Mouse (Mus musculus) B cell, adult 2 months (primary cell): ENCODE measurements around the gene Rab5a.
"Not testable (repeated sequence)": the region's sequence is repeated elsewhere in the genome, so short reads cannot be mapped to it uniquely, and the experiment has no call there.

Experiments
- DNase-seq, 2 experiments: peaks; one replicate each; pipeline ENCODE4 v3.0.0; 2022

Rab5a gene

DNA sequence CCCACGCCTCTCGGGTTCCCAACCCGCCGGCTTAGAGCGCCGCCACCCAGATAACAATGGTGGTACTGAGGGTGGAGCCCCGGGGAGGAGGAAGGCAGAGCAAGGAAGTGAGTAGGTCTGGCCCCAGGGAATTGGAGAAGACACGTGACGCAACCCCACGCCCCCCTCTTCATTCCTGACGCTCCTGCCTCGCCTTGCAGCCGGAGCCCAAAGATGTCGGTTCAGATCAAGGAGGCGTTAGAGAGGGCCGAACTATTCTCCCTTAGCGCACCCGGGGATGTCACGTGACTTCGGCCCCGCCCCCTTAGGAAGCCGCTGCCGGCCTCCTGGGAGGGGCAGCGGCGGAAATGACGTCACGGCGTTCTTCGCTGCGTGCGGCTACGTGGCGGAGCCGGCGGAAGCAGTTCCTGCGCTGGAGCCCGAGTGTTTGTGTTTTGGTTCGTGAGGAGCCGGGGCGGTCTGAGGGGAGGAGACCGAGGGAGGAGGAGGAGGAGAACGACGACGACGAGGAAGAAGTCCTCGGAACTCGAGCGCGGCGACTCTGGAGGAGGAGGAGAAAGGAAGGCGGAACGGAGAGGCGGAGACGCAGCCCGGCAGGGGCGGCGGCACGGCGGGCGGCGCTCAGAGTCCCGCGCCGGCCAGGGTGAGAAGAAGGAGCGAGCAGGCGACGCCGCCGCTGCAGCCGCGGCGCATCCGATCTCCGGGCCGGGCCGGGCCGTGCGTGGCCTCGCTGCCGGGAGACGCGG, at the start of gene Rab5a:
Gene Rab5a, plus strand, starts transcription at position 377 of the 746 bp plus-strand sequence.
- peak; percentile 100 for DNase-seq

DNA sequence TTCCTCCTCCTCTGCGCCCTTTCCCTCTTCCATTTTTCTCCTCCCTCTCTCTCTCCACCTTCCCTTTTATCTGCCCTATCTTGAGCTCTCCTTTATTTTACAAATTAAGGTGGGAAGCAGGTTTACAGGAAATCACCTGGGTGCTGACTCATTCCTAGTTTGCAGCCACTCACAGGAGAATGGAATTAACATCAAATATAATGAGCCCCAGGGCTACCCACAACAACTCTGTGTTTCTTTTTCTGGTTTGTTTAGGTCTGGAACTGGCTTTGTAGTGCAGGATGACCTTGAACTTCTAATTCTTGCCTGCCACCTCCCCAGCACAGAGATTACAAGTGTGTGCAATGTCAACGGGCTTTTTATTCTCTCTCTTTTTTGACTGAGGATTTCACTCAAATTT, 22.9 kb upstream of the Rab5a start:
- no peak for DNase-seq

DNA sequence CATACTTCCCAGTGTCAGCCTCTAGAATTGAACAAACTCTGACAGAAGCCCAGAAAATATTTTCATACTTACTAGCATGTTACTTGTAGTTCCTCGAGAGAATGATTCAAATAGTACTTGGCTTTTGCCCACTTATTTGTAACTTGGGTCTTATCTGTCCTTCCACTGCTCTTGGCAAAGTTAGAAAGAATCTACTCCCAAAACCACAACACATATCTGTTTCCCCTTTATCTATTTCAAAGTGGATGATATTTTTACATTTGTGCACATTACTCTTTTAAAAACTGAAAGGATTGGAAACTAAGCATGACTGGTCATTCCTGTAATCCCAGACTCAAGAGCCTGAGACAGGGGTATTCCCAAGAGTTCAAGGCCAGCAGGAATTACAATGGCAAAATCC, 22.3 kb upstream of the Rab5a start:
- no peak for DNase-seq

DNA sequence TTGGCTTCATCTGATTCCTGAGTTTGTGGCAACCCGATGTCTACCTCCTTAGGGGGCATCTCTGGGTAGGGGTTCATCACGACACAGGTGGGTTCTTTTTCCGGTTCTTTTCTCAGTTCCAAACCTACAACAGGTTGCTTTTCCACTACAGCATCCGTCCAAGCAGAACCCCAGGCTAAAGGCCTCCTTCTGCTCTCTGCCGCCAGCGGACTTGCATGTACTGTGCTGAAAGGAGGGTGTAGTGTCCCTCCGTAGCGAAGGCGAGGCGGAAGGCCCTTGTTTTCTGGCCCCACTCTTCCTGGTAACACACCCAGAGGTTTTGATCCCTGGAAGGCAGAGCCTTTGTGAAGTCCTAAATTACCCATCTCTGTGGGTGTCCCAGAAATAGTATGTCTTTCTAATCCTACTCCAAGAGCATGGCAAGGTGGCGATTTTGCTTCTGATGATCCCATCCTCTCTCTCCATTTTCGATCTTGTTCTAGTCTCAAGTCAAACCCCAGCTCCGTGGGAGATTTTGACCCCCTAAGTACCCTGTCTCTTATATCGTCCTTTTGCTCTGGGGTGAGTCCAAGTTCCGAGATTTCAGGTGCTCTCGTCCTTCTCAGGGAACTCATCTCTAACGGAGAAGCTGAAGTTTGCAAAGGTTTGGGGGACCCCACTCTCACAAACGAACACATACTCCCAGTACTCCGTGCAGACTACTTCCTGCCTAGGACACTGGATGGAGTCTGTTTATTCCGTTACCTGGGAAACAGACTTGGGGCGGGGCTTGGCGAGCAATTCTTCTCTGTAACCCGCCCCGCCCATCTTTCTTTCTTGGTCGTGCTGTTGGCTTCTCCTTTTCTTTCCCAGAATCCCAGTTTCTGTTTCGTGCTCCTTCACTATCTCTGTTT, 16.2 kb upstream of the Rab5a start, which contains the start of gene Efhb:
Gene Efhb, minus strand, starts transcription at position 719 of the 893 bp plus-strand sequence.
- DNase-seq = peak; percentile 55 to 63

DNA sequence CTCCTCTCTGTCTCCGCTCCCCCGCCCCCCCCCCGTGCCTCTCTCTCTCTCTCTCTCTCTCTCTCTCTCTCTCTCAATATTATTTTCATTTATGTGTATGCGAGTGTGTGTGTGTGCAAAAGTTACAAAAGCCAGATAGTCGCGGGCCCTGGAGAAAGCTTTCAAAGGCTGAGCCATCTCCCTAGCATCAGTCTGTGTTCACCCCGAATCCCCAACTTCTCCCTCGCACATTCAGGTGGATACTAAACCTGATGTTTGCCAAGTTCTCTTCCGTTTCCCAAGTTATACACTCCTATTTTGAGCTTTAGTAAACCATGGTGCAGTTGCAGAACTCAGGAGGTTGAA, 15.6 kb upstream of the Rab5a start:
- no peak for DNase-seq

DNA sequence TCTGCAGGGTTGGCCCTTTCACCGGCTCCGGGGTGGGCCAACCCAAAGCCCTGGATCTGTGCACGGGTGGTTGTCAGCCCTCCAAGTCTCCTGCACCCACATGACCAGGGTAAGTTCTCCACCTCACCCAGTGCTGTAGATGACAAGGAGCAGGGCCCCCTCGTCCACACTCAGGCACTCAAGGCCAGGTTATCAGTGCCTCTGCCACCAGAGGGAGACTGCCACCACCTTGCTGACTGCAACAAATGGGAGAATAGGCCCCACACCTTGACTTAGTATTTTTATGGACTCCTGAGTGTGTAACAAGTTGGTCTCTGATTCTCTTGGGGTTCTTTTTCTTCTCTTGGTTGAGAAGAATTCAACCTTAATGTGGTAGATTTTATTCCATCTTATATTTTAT, 13.5 kb upstream of the Rab5a start:
- peak; percentile 22 to 30 for DNase-seq

DNA sequence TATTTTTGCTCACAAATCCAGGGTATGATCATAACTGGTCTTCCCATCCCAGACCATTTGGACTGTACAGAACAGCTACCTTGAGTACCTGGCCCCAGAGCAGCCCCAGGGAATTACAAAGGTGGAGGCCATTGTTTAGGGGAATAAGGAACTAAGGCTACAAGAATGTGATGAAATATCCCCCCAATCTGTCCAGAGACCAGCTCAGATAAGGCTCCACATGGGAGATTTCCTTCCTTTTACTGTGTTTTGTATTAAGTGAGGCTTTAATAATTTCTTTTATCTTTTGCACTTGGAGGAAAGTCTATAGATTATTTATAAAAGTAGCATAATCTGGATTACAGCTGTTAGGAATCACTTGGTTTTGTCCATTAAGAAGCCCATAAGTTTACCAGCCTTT, 10.3 kb upstream of the Rab5a start:
- DNase-seq = no peak

DNA sequence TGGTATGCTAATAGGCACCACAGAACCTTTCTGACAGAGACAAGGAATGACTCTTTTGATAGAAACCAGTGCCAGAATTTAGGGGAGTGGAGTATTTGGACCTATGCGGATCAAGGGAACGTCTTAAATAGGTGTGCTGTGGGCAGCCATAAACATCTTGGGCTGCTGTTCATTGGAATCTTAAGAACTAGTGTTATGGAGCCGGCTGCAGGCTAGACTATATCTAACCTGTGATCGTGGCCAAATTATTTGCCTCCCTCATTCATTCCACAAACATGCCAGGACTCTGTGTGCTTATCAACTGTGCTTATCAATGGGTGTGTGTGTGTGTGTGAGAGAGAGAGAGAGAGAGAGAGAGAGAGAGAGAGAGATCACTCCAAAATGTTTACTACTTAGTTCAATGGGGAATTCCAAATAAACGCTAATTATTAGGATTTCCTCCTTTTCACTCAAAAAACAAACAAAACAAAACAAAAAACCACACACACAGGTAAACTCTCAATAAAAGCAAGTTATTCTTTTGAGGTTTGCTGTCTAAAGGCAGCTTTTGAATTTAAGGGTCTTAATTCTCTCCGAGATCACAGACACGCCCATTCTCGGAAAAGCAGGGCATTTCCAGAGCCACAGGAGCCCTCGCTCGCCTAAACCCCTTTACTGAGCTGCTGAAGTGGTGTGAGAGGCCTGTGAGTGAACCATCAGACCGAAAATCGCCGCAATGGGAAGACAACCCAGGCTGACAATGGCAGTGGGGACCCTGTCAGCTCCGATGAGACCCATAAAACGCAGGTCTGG, 772 bp upstream of the Rab5a start:
- DNase-seq = no peak

DNA sequence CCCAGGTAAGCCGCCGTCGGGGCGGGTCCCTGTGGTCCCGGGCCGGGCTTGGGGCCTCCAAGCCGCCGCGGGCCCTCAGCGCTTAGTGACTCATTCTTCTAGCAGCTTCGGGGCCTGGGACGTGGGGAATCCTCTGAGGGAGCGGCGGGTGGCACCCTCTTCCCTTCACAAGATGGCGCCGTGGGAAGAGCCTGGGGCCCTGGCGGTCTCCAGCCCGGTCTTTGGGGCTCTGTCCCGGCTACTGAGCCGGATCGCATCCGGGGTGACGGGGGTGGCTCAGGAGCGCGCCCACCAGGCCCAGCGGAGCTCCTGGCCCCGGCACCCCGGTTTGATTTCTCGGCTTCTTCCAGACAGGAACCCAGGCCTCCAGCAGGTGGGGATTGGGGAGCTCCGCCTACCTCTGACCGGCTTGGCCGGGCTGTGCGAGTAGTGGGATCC, 589 bp downstream of the Rab5a start:
- peak; percentile 64 to 71 for DNase-seq

DNA sequence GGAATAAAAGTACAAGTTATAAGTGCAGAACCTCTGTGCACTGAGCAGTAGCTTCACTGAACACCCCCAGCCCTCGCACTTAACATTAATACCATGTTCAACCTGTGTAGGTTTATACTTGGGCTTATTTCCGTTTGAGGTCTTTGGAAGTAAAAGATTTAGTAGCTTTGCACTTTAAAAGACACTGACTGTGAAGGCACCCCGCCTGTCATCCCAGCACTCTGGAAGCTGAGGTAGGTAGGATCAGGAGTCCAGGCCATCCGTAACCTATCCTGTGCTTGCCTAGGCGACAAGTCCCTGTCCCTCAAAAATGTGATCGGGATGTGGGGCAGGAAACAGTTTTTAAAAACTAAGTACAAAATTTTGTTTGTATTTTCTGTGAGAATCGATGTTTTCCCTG, 1.4 kb downstream of the Rab5a start:
- no peak for DNase-seq

DNA sequence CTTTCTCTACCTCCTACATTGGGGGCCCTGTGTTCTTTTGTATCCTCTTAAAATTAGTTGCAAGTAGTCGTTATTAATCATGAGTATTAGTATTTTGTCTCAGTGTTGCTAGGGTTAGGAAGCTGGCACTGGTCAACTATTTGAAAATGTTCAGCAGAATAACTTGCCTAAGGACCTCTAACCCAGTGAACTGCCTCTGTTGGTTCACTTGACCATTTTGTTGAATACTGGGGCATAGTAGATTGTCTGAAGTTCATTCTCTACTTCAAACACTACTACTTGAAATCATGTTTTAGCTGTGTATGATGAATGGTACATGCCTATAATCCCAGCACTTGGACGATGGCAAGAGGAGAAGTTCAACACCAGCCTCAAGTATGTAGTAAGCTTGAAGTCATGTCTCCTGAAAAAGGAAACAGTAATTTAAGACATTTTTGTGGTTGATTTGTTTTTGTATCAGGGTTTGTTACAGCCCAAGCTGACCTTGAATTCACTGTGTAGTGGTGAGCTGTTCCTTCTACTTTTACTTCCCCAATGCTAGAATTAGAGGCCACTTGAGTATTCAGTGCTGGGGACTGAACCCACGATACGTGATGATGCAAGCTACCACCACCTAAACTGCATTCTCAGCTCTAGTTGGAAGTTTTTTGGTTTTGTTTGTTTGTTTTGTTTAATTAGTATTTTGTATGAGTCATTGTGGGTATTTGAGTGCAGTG, 9.4 kb downstream of the Rab5a start:
- DNase-seq = peak; percentile 16 to 38

DNA sequence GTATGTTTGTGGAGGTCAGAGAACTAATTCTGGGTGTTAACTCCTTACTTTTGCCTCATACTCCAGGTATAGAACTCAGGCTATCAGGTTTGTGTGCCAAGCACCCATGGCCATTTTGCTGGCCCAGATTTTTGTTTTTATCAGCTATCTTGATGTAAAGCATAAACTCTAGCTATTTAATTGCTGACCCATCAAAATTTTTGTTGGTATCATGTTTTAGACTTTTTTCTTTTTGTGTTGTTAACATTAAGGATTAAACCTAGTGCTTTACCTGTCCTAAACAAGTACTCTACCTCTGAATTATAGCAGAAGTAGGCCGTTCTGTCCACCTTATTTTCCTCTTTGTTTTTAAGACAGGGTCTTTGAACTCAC, 10.0 kb downstream of the Rab5a start:
- no peak for DNase-seq

DNA sequence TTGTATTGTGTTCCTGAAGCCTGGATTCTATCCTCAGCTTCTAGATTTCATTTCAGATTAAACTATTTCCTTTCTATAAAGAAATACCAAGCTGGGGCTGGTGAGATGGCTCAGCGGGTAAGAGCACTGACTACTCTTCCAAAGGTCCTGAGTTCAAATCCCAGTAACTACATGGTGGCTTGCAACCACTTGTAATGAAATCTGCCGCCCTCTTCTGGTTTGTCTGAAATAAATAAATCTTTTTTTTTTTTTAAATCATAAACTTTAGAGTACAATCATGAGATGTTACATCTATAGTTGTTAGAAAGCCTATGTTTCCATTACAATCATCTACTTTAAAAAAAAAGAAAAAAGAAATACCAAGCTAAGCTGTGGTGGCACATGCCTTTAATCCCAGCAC, 23.9 kb downstream of the Rab5a start:
- DNase-seq = no peak

DNA sequence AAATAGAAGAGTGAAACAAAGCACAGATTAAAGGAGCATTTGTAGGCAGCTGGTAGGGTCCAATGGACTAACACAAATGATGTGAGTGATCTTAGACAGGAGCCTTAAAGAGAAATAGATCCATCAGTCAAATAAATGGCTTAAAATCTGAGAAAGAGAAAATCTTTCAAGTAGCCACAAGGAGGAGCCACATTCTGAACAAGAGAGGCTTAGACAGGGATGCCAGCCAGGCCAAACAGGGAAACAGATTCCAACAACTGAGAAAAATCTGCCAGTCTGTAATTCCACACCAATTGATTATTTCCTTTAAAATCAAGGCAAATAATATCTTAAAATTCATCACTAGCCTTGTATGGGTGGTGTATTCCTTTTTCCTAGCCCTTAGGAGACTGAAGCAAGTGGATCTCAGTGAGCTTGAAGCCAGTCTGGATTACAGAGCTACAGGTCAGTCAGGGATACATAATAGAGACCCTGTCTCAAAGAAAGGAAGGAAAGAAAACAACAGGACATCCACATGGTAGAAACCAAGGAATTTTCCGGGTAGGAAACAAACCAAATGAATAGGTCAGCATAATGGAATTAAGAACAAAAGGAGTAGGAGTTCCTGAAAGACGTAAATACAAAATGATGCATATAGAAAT, 33.4 kb downstream of the Rab5a start:
- DNase-seq = peak in 1 of 2 experiments; percentile 4

DNA sequence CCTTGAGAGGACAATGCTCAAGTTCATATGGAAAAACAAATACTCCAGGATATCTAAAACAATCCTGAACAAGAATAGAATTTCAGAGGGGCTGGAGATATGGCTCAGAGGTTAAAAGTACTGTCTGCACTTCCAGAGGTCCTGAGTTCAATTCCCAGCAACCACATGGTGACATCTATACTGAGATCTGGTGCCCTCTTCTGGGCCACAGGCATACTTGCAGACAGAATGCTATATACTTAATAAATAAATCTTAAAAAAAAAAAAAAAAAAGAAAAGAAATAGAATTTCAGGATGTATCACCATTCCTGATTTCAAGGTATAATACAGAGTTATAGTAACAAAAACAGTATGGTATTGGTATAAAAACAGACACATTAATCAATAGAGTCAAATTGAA, 40.3 kb downstream of the Rab5a start:
- peak in 1 of 2 experiments; percentile 4 for DNase-seq

DNA sequence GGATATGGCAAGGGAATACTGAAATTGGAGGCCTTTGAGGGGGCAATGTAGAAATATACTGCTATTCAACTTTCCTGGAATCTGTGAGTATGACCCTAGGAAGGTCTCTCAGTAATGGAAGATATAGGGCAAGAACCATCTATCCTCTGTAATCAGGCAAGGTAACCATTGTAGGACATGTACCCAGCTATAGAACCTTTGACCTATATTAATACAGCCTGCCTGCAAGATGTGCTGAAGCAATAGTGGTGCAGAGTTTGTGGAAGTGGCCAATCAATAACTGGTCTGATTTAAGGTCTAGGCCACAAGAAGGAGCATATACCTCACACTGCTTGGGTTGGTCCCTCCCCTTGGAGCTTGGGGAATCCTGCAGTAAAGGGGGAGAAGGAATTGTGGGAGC, 41.5 kb downstream of the Rab5a start:
- DNase-seq = no peak

DNA sequence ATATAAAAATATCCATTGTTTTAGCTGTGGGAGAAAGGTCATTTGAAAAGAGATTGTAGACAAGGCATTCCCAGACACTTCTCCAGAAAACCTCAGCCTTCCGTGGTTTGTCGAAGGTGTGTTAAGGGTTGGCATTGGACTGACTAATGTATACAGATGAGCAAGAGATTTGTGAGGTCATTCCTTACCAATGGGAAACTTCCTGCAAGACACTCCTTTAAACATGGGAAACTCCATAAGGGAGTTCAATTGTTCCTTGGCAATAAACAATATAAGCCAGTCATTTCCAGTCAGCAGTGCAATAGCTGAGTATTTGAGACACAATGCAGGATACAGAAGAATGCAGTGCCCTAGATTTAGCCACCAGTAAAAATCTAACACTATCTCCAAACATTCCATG, 49.0 kb downstream of the Rab5a start:
- DNase-seq = no peak

DNA sequence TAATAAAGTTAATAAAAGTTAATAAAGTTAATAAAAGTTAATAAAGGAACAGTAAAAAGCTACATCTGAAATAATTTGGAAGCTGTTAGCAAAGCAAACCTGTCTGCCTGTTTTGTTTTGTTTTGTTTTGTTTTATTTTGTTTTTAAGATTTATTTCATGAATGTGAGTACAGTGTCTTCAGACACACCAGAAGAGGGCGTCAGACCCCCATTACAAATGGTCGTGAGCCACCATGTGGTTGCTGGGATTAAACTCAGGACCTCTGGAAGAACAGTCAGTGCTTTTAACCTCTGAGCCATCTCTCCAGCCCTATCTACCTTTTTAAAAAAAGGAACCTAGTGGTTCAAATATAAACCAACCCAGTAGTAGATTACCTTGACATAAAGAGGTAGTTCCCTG, 52.1 kb downstream of the Rab5a start:
- DNase-seq = peak; percentile 9 to 10

DNA sequence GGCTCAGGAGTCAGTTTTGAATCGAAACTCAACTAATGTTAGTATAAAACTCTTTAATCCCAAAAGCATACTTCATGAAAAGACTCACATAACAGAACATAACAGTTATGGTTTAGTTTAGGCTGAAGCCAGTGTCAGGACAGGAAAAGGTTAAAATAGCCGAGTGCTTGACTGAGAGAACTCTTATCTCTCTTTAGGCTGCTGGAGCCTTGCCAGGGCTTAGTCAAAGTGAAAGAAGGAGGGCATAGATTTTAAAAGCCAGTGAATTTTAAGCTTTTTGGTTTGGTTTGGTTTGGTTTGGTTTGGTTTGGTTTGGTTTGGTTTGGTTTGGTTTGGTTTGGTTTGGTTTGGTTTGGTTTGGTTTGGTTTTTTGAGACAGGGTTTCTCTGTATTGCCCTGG, 53.4 kb downstream of the Rab5a start:
- DNase-seq = no peak

DNA sequence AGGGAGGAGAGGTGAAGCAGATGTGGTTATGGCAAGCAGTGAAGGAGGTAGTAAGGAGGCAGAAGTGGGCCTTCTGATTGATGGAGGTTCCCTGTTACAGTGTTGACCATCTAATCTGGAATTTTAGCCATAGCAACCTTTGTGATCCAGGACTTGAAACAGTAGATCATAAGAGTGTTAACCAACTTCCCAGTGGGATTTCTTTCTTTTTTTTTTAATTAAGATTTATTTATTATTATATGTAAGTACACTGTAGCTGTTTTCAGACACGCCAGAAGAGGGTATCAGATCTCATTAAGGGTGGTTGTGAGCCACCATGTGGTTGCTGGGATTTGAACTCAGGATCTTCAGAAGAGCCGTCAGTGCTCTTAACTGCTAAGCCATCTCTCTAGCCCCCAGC, 60.3 kb downstream of the Rab5a start, which contains the start of gene Pp2d1:
Gene Pp2d1, minus strand, starts transcription at position 101 of the 400 bp plus-strand sequence.
- DNase-seq = not testable (repeated sequence)

DNA sequence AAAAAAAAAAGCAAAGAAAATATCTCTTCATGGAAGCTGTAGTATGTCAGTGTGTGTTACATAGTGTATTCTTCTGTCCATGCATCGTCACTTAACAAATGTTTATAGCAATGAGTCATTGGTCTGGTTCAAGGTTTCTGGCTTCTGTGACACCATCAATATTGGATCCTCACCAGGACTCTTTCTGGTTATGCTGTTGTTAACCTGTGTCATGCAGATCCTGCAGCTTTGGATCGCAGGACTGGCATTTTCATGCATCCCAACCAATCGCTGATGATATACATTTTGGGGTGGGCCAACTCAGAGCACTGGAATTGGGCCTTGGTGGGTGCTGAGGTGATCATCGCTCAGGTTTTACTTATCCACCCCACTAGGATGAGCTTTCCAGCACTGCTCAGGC, 63.5 kb downstream of the Rab5a start:
- DNase-seq = no peak
